Mouse (Mus musculus): ENCODE measurements at regions not wholly inside any gene's neighbourhood (a gene's known extent, or its start where the extent isn't known, plus 50 kb on each side); places are given as distances from the start of the nearest gene placed in this dataset.
A peak's percentile ranks its signal among the peaks of the same experiment; 100 is the strongest.

DNA sequence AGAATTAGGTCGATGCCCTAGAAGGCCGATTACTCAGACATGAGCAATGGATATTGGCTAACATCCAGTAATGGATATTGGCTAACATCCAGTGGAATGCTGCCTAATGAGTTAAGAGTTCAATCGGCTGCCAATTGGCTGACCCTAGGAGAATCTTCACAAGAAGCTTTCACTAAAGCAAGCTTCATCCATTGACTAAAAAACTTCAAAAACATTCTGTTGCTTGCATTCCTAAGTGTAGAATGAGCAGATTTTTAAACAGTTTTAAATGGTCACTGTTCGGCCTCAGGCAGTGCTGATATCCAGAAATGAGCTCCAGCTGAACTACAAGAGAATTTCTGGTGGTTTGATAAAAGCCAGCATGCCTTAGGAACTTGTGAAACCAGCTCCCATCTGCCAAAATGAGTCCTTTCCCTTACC, 56.8 kb upstream of the Cenpe start:
- 0 out of 2 replicates have a peak overlapping the region, but pooled peaks have one; percentile 7 for H3K27ac ChIP-seq
- no peak overlapping the region for H3K4me2 ChIP-seq
- WGBS = 34% methylated on average over 4 of the region's 4 CpGs
- no peaks in the 10 kb centered on the region for H3K27me3 ChIP-seq (replicated peaks)
- ATAC-seq (ENCODE audit: insufficient read depth, low FRiP score, low read depth) = peak; percentile 73; the same call in 1 of the 2 replicates
- no peaks in the 10 kb centered on the region for H3K4me1 ChIP-seq
- H3K9me3 ChIP-seq = no peaks in the 10 kb centered on the region
- H3K4me3 ChIP-seq (replicated peaks) = no peak overlapping the region
- no peak overlapping the region for H3K9ac ChIP-seq
- H3K36me3 ChIP-seq = no peaks in the 10 kb centered on the region

Measured in stomach, embryonic 15.5 days (tissue).